Mouse (Mus musculus) forebrain, embryonic 10.5 days (tissue): ENCODE measurements at regions not wholly inside any gene's neighbourhood (a gene's known extent, or its start where the extent isn't known, plus 50 kb on each side); places are given as distances from the start of the nearest gene placed in this dataset.

ENCODE experiments used
- DNase-seq: peaks from one replicate; pipeline ENCODE4 v3.0.0-alpha.2; 2017; ENCODE audit warnings: low spot score; ENCODE audit errors: extremely low spot score
- H3K27ac ChIP-seq: fragments of 300-500 bp; sonication (generic); 2 replicates; pipeline ENCODE4 v1.5.1; 2016; ENCODE audit warnings: mild to moderate bottlenecking
- H3K27me3 ChIP-seq: fragments of 300-500 bp; sonication (generic); 2 replicates; pipeline ENCODE4 v1.6.1; 2016; ENCODE audit warnings: mild to moderate bottlenecking; ENCODE audit not compliant: poor library complexity, severe bottlenecking
- H3K36me3 ChIP-seq: fragments of 300-500 bp; sonication (generic); replicated peaks from 2 replicates; pipeline ENCODE4 v1.6.1; 2016; ENCODE audit warnings: mild to moderate bottlenecking, moderate library complexity
- H3K4me1 ChIP-seq: fragments of 300-500 bp; sonication (generic); 2 replicates; pipeline ENCODE4 v1.6.1; 2016
- H3K4me3 ChIP-seq: fragments of 300-500 bp; sonication (generic); 2 replicates; pipeline ENCODE4 v1.5.1; 2016; ENCODE audit warnings: mild to moderate bottlenecking, moderate library complexity
- H3K9me3 ChIP-seq: fragments of 300-500 bp; sonication (generic); 2 replicates; pipeline ENCODE4 v1.6.1; 2016; ENCODE audit warnings: mild to moderate bottlenecking, moderate library complexity
- WGBS: fragments of 180-500 bp; shearing (Covaris S2); methylation state at CpG from one replicate; pipeline ENCODE4 v1.1.7; 2016; 5-methylcytosine and 5-hydroxymethylcytosine counted together

- H3K36me3 ChIP-seq: no peaks in the 10 kb centered on the region
- WGBS: 88% methylated on average over 8 of the region's 8 CpGs
- no peaks in the 10 kb centered on the region for H3K4me1 ChIP-seq
- no peak overlapping the region for H3K4me3 ChIP-seq
- DNase-seq: no peak
- H3K27me3 ChIP-seq: no peaks in the 10 kb centered on the region
- H3K9me3 ChIP-seq: no peaks in the 10 kb centered on the region
- no peak overlapping the region for H3K27ac ChIP-seq
Measured at GRCm38 (mm10) chr5:149911968-149912367, 106.5 kb upstream of the Rxfp2 start.

- H3K9me3 ChIP-seq: no peaks in the 10 kb centered on the region
- H3K27ac ChIP-seq: no peak overlapping the region
- H3K4me1 ChIP-seq: no peaks in the 10 kb centered on the region
- H3K4me3 ChIP-seq: no peak overlapping the region
- DNase-seq: no peak
- H3K36me3 ChIP-seq: no peaks in the 10 kb centered on the region
- no peaks in the 10 kb centered on the region for H3K27me3 ChIP-seq
Measured at GRCm38 (mm10) chr5:149915761-149916160, 102.7 kb upstream of the Rxfp2 start.

- Histone ChIP-seq H3K4me1 (no peaks in the 10 kb centered on the region), H3K27me3 (no peaks in the 10 kb centered on the region), H3K9me3 (no peaks in the 10 kb centered on the region), H3K27ac (no peak overlapping the region), H3K36me3 (no peaks in the 10 kb centered on the region), H3K4me3 (no peak overlapping the region)
- no peak for DNase-seq
- WGBS: 32% methylated on average over 3 of the region's 3 CpGs
Measured at GRCm38 (mm10) chr5:149917374-149917773, 101.1 kb upstream of the Rxfp2 start.

- Histone ChIP-seq H3K4me1 (no peaks in the 10 kb centered on the region), H3K27ac (no peak overlapping the region), H3K9me3 (no peaks in the 10 kb centered on the region), H3K36me3 (no peaks in the 10 kb centered on the region), H3K27me3 (no peaks in the 10 kb centered on the region), H3K4me3 (no peak overlapping the region)
- 82% methylated on average over 4 of the region's 4 CpGs for WGBS
- no peak for DNase-seq
Measured at GRCm38 (mm10) chr5:149919097-149919496, 99.4 kb upstream of the Rxfp2 start.

GRCm38 (mm10) chr5:149920326-149920725 is 98.1 kb upstream of the Rxfp2 start:
- no peak overlapping the region for H3K4me3 ChIP-seq
- WGBS: 94% methylated on average over 4 of the region's 4 CpGs
- H3K36me3 ChIP-seq: no peaks in the 10 kb centered on the region
- DNase-seq: no peak
- no peaks in the 10 kb centered on the region for H3K27me3 ChIP-seq
- no peaks in the 10 kb centered on the region for H3K9me3 ChIP-seq
- no peaks in the 10 kb centered on the region for H3K4me1 ChIP-seq
- no peak overlapping the region for H3K27ac ChIP-seq

- H3K4me1 ChIP-seq: no peaks in the 10 kb centered on the region
- no peaks in the 10 kb centered on the region for H3K36me3 ChIP-seq
- no peak overlapping the region for H3K27ac ChIP-seq
- H3K27me3 ChIP-seq: no peaks in the 10 kb centered on the region
- H3K9me3 ChIP-seq: no peaks in the 10 kb centered on the region
- no peak for DNase-seq
- WGBS: 92% methylated on average over 10 of the region's 10 CpGs
- no peak overlapping the region for H3K4me3 ChIP-seq
Measured at GRCm38 (mm10) chr5:149924501-149924900, 94.0 kb upstream of the Rxfp2 start.

GRCm38 (mm10) chr5:149926786-149927185 is 91.7 kb upstream of the Rxfp2 start:
- Histone ChIP-seq H3K36me3 (no peaks in the 10 kb centered on the region), H3K9me3 (no peaks in the 10 kb centered on the region), H3K27me3 (no peaks in the 10 kb centered on the region), H3K4me1 (peaks cover 6% of the 10 kb centered on the region), H3K27ac (no peak overlapping the region), H3K4me3 (no peak overlapping the region)
- WGBS: 85% methylated on average over 2 of the region's 2 CpGs
- DNase-seq: no peak

GRCm38 (mm10) chr5:149931574-149932161 is 86.8 kb upstream of the Rxfp2 start:
- no peak overlapping the region for H3K4me3 ChIP-seq
- no peaks in the 10 kb centered on the region for H3K27me3 ChIP-seq
- no peaks in the 10 kb centered on the region for H3K9me3 ChIP-seq
- no peak overlapping the region for H3K27ac ChIP-seq
- no peak for DNase-seq
- H3K4me1 ChIP-seq: peaks cover 20% of the 10 kb centered on the region
- H3K36me3 ChIP-seq: no peaks in the 10 kb centered on the region
- 75% methylated on average over 9 of the region's 9 CpGs for WGBS

- H3K27ac ChIP-seq: no peak overlapping the region
- no peaks in the 10 kb centered on the region for H3K27me3 ChIP-seq
- no peaks in the 10 kb centered on the region for H3K9me3 ChIP-seq
- peak; percentile 20 for DNase-seq
- no peaks in the 10 kb centered on the region for H3K36me3 ChIP-seq
- H3K4me3 ChIP-seq: no peak overlapping the region
- H3K4me1 ChIP-seq: peaks cover 20% of the 10 kb centered on the region
- 48% methylated on average over 4 of the region's 4 CpGs for WGBS
Measured at GRCm38 (mm10) chr5:149932220-149932619, 86.3 kb upstream of the Rxfp2 start.

- H3K36me3 ChIP-seq: no peaks in the 10 kb centered on the region
- H3K4me1 ChIP-seq: no peaks in the 10 kb centered on the region
- no peak overlapping the region for H3K27ac ChIP-seq
- no peak for DNase-seq
- H3K4me3 ChIP-seq: no peak overlapping the region
- no peaks in the 10 kb centered on the region for H3K9me3 ChIP-seq
- no peaks in the 10 kb centered on the region for H3K27me3 ChIP-seq
Measured at GRCm38 (mm10) chr5:149945651-149946050, 72.8 kb upstream of the Rxfp2 start.

GRCm38 (mm10) chr5:149947491-149947890 is 71.0 kb upstream of the Rxfp2 start:
- no peak for DNase-seq
- Histone ChIP-seq H3K4me1 (no peaks in the 10 kb centered on the region), H3K27ac (no peak overlapping the region), H3K36me3 (no peaks in the 10 kb centered on the region), H3K4me3 (no peak overlapping the region), H3K27me3 (no peaks in the 10 kb centered on the region), H3K9me3 (no peaks in the 10 kb centered on the region)
- WGBS: 91% methylated on average over 2 of the region's 2 CpGs

GRCm38 (mm10) chr5:149956931-149957330 is 61.5 kb upstream of the Rxfp2 start:
- Histone ChIP-seq H3K36me3 (no peaks in the 10 kb centered on the region), H3K27ac (no peak overlapping the region), H3K9me3 (no peaks in the 10 kb centered on the region; the same call in 1 of the 2 replicates), H3K27me3 (no peaks in the 10 kb centered on the region), H3K4me3 (no peak overlapping the region), H3K4me1 (no peaks in the 10 kb centered on the region)
- 95% methylated on average over 4 of the region's 4 CpGs for WGBS
- DNase-seq: no peak

GRCm38 (mm10) chr5:149961178-149961577 is 57.3 kb upstream of the Rxfp2 start:
- 93% methylated on average over 11 of the region's 11 CpGs for WGBS
- no peak overlapping the region for H3K4me3 ChIP-seq
- no peaks in the 10 kb centered on the region for H3K27me3 ChIP-seq
- H3K27ac ChIP-seq: no peak overlapping the region
- no peak for DNase-seq
- H3K9me3 ChIP-seq: no peaks in the 10 kb centered on the region; the same call in 1 of the 2 replicates
- H3K36me3 ChIP-seq: no peaks in the 10 kb centered on the region
- H3K4me1 ChIP-seq: peaks cover 11% of the 10 kb centered on the region; the same call in 1 of the 2 replicates

- H3K4me1 ChIP-seq: peaks cover 11% of the 10 kb centered on the region; the same call in 1 of the 2 replicates
- no peaks in the 10 kb centered on the region for H3K36me3 ChIP-seq
- 23% methylated on average over 13 of the region's 13 CpGs for WGBS
- no peaks in the 10 kb centered on the region for H3K27me3 ChIP-seq
- no peak for DNase-seq
- no peak overlapping the region for H3K27ac ChIP-seq
- no peaks in the 10 kb centered on the region for H3K9me3 ChIP-seq
- H3K4me3 ChIP-seq: no peak overlapping the region
Measured at GRCm38 (mm10) chr5:149964748-149965147, 53.7 kb upstream of the Rxfp2 start.
